Mouse (Mus musculus) heart, embryonic 16.5 days (tissue): ENCODE data around the gene Setd1b. TPM values are rescaled to one million over a fixed set of nuclear protein-coding genes. Genes with fewer than 3 reads are reported as not detected.

Source experiments
- ATAC-seq: fragments of 200-750 bp; cut with Nextera tagmentation; replicated peaks from 2 replicates; pipeline ENCODE4 v1.8.0; 2017; ENCODE audit warnings: moderate number of reproducible peaks; ENCODE audit not compliant: insufficient read depth, low FRiP score; ENCODE audit errors: extremely low read depth
- H3K27ac ChIP-seq: fragments of 300-500 bp; sonication (generic); 2 replicates; pipeline ENCODE4 v1.5.1; 2014; ENCODE audit warnings: mild to moderate bottlenecking, low read length, control low read depth, moderate library complexity
- H3K27me3 ChIP-seq: fragments of 300-500 bp; sonication (generic); 2 replicates; pipeline ENCODE4 v1.6.1; 2014; ENCODE audit warnings: low read length, mixed read lengths; ENCODE audit not compliant: control insufficient read depth, insufficient read depth
- H3K36me3 ChIP-seq: fragments of 300-500 bp; sonication (generic); 2 replicates; pipeline ENCODE4 v1.6.1; 2014; ENCODE audit not compliant: control insufficient read depth, insufficient read depth
- H3K4me1 ChIP-seq: fragments of 300-500 bp; sonication (generic); 2 replicates; pipeline ENCODE4 v1.6.1; 2014; ENCODE audit warnings: low read length, mixed read lengths; ENCODE audit not compliant: control insufficient read depth, insufficient read depth
- H3K4me2 ChIP-seq: fragments of 300-500 bp; sonication (generic); 2 replicates; pipeline ENCODE4 v1.6.1; 2014; ENCODE audit warnings: low read depth, mild to moderate bottlenecking, control low read depth, low read length
- H3K4me3 ChIP-seq: fragments of 300-500 bp; sonication (generic); 2 replicates; pipeline ENCODE4 v1.5.1; 2014; ENCODE audit warnings: mild to moderate bottlenecking, control low read depth, low read length
- H3K9ac ChIP-seq: fragments of 300-500 bp; sonication (generic); 2 replicates; pipeline ENCODE4 v1.6.1; 2014; ENCODE audit warnings: low read length, control low read depth
- H3K9me3 ChIP-seq: fragments of 300-500 bp; sonication (generic); replicated peaks from 2 replicates; pipeline ENCODE4 v1.6.1; 2016; ENCODE audit warnings: low read length; ENCODE audit not compliant: control insufficient read depth
- WGBS: fragments of 180-500 bp; shearing (Covaris S2); extraction: QIAGEN DNeasy Blood & Tissue Kit; methylation state at CpG from one replicate; pipeline ENCODE4 v1.1.7; 2014; 5-methylcytosine and 5-hydroxymethylcytosine counted together
- polyA plus RNA-seq: library from polyadenylated mRNA; unstranded; fragments of >200 nt; fragmentation: Nextera tagmentation; extraction: Ambion mirVana; gene quantifications from 2 replicates; pipeline ENCODE4 v1.2.1, GENCODE M21; 2015

Gene Setd1b
- polyA plus RNA-seq, 1 experiment from 2014 or later: 6.5 TPM

- Histone ChIP-seq H3K4me2 (no peak overlapping the region), H3K9me3 (no peaks in the 10 kb centered on the region), H3K4me1 (peaks cover 6% of the 10 kb centered on the region), H3K9ac (no peak overlapping the region), H3K4me3 (no peak overlapping the region), H3K27ac (no peak overlapping the region), H3K27me3 (no peaks in the 10 kb centered on the region), H3K36me3 (no peaks in the 10 kb centered on the region)
- WGBS: 91% methylated on average over 4 of the region's 4 CpGs
- no peak for ATAC-seq
Observed at GRCm38 (mm10) chr5:123122181-123122580, 19.8 kb upstream of the Setd1b start.

GRCm38 (mm10) chr5:123125105-123125504, 16.9 kb upstream of the Setd1b start:
- H3K4me2 ChIP-seq: no peak overlapping the region
- no peak overlapping the region for H3K27ac ChIP-seq
- WGBS: 78% methylated on average over 6 of the region's 6 CpGs
- peaks cover 10% of the 10 kb centered on the region for H3K4me1 ChIP-seq
- no peak overlapping the region for H3K9ac ChIP-seq
- no peak overlapping the region for H3K4me3 ChIP-seq
- no peaks in the 10 kb centered on the region for H3K27me3 ChIP-seq
- no peaks in the 10 kb centered on the region for H3K9me3 ChIP-seq
- ATAC-seq: no peak
- H3K36me3 ChIP-seq: no peaks in the 10 kb centered on the region

GRCm38 (mm10) chr5:123125638-123126406, 16.2 kb upstream of the Setd1b start:
- Histone ChIP-seq H3K9me3 (no peaks in the 10 kb centered on the region), H3K4me1 (peaks cover 10% of the 10 kb centered on the region), H3K9ac (no peak overlapping the region; the same call in 1 of the 2 replicates), H3K36me3 (no peaks in the 10 kb centered on the region), H3K4me3 (no peak overlapping the region), H3K4me2 (peak overlapping the region; percentile 18; the same call in 1 of the 2 replicates), H3K27ac (peak overlapping the region; percentile 41), H3K27me3 (no peaks in the 10 kb centered on the region)
- no peak for ATAC-seq
- WGBS: 58% methylated on average over 18 of the region's 18 CpGs

DNA sequence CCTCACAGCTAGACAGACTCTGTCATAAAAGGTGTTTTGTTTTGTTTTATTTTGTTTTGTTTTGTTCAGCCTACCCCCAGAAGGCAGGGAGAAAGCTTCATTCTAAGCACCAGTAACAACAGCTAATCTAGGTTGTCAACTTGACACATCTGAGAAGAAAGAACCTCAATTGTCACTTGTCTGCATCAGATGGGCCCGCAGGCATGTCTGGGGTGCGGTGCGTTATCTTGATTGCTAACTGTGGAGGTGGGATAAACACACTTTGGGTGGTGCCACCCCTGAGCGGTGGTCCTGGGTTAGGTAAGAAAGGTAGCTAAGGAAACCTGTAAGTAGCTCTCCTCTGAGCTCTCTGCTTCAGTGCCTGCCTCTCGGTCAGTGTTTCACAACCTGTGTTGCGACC, 15.0 kb upstream of the Setd1b start:
- WGBS: 70% methylated on average over 6 of the region's 6 CpGs
- H3K27ac ChIP-seq: no peak overlapping the region
- H3K9ac ChIP-seq: no peak overlapping the region
- peaks cover 15% of the 10 kb centered on the region for H3K4me1 ChIP-seq
- H3K4me3 ChIP-seq: no peak overlapping the region
- H3K9me3 ChIP-seq: no peaks in the 10 kb centered on the region
- no peak for ATAC-seq
- H3K27me3 ChIP-seq: no peaks in the 10 kb centered on the region
- H3K4me2 ChIP-seq: no peak overlapping the region
- no peaks in the 10 kb centered on the region for H3K36me3 ChIP-seq

DNA sequence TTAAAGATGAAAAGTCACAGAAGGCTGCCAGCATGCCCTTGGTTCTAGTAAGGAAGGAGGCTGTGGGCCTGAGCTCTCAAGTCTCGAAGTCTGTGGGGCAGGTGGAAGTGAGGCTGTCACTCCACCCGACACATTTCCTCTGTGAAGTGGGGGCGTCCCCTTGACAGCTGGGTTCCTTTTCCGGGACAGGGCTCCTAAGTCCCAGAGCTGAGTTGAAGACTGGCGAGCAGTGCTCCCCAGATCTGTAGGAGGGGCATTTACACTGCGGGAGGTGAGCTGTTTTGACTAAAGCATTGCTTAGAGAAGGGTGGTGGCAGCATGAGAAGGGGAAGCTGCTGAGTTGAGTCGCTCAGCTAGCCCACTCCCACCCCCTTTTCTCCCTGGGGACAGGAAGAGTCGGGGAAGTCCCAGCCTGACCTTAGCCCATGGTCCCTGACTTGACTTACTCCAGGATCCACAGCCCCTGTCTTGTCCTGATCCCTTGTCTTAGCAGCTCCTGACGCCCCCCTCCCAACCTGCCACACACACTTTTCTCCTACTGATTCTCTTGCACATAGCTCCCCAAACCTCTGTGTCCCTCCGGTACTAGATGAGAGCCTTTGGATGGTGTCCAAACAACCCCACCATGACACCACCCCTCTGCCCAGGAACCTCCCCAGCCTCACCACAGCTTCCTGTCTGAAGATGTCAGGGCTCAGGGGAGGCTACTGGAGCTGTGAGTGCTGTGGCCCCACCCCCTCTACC, 13.4 kb upstream of the Setd1b start:
- Histone ChIP-seq H3K9me3 (no peaks in the 10 kb centered on the region), H3K4me3 (no peak overlapping the region), H3K36me3 (no peaks in the 10 kb centered on the region), H3K9ac (no peak overlapping the region), H3K4me1 (peaks cover 29% of the 10 kb centered on the region), H3K27ac (peak overlapping the region; percentile 52), H3K4me2 (no peak overlapping the region), H3K27me3 (no peaks in the 10 kb centered on the region)
- 51% methylated on average over 10 of the region's 10 CpGs for WGBS
- no peak for ATAC-seq

- Histone ChIP-seq H3K27ac (no peak overlapping the region), H3K9me3 (no peaks in the 10 kb centered on the region), H3K4me2 (no peak overlapping the region), H3K4me3 (no peak overlapping the region), H3K27me3 (no peaks in the 10 kb centered on the region), H3K36me3 (0 out of 2 replicates have a peak, but pooled peaks cover 3% of the 10 kb centered on the region), H3K9ac (no peak overlapping the region), H3K4me1 (peaks cover 36% of the 10 kb centered on the region)
- 79% methylated on average over 10 of the region's 10 CpGs for WGBS
- ATAC-seq: no peak
Observed at GRCm38 (mm10) chr5:123129170-123129757, 12.7 kb upstream of the Setd1b start.

- 86% methylated on average over 9 of the region's 9 CpGs for WGBS
- Histone ChIP-seq H3K27me3 (no peaks in the 10 kb centered on the region), H3K9me3 (no peaks in the 10 kb centered on the region), H3K4me1 (peaks cover 45% of the 10 kb centered on the region), H3K36me3 (0 out of 2 replicates have a peak, but pooled peaks cover 3% of the 10 kb centered on the region), H3K4me3 (no peak overlapping the region), H3K27ac (no peak overlapping the region), H3K9ac (no peak overlapping the region), H3K4me2 (no peak overlapping the region)
- ATAC-seq: no peak
Observed at GRCm38 (mm10) chr5:123130030-123130813, 11.8 kb upstream of the Setd1b start.

DNA sequence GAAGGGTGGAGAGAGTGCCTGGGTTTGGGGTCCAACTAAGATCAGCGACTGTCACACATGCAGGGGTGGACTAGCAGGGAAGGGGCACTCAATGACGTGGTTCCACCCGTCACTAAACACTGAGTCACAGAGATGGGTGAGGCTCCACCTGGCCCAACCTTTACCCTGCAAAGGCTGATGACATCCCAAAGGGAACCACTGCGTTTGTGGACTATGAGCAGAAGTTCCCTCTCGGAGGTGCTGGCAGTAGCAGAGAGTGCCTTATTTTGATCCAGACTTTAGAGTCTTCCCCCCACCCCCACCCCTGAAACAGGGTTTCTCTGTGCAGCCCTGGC, 11.2 kb upstream of the Setd1b start:
- 77% methylated on average over 5 of the region's 5 CpGs for WGBS
- Histone ChIP-seq H3K36me3 (0 out of 2 replicates have a peak, but pooled peaks cover 3% of the 10 kb centered on the region), H3K27me3 (no peaks in the 10 kb centered on the region), H3K9ac (no peak overlapping the region), H3K9me3 (no peaks in the 10 kb centered on the region), H3K4me2 (no peak overlapping the region), H3K27ac (no peak overlapping the region), H3K4me1 (peaks cover 50% of the 10 kb centered on the region), H3K4me3 (no peak overlapping the region)
- no peak for ATAC-seq
